Mouse (Mus musculus): ENCODE results near the gene Cypt14. TPM values are rescaled to one million over a fixed set of nuclear protein-coding genes. Genes with fewer than 3 reads are reported as not detected.

The Cypt14 gene
- not detected in 2 replicates for polyA plus RNA-seq (2012; ENCODE audit: low replicate concordance)

GRCm38 (mm10) chrX:39863504-39863903 is at the start of gene Cypt14:
Gene Cypt14, minus strand, starts transcription at chrX:39863604.

Data from hematopoietic multipotent progenitor cell, adult 10-12 weeks (in vitro differentiated cells).